Mouse (Mus musculus): ENCODE measurements around the gene Adra2c. TPM values are rescaled to one million over a fixed set of nuclear protein-coding genes. Genes with fewer than 3 reads are reported as not detected.

Gene Adra2c
- polyA plus RNA-seq (2015; fragmentation: Nextera tagmentation; extraction: Ambion mirVana), result 0.65 and 0.71 TPM in 2 replicates

DNA sequence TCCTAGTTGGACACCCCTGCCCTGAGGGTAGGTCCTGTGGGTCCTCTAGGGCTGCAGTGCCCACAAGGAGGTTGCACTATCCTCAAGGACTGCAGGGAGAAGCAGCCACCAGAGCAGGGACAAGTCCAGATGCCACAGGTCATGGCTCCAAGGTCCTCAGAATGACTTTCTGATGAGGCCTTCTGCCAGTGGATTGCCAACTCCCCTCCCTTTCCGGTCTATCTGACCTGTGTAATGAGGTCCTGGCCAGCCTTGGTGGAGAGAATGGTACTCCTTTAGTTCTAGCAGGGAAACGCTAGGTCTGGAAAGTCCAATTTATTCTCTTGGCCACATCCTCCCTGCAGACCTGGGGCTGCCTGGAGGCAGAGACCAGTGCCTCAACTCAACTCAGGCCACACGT, at the start of gene Adra2c:
TSS of gene Adra2c (plus strand) at position 301 of the 400 bp plus-strand sequence.
- peak within 1 kb of the TSS; percentile 47 for H3K9ac ChIP-seq (replicated peaks; ENCODE audit: low read depth, low read length)
- no peaks in the 10 kb centered on the region for H3K9me3 ChIP-seq (ENCODE audit: control insufficient read depth, low read length)
- no peaks in the 10 kb centered on the region for H3K36me3 ChIP-seq (ENCODE audit: control insufficient read depth, insufficient read depth)
- H3K4me1 ChIP-seq (replicated peaks; ENCODE audit: control insufficient read depth, insufficient read depth, low read length), result peaks cover 18% of the 10 kb centered on the region
- H3K27me3 ChIP-seq (replicated peaks; ENCODE audit: control insufficient read depth, insufficient read depth, low read length), result peaks cover 57% of the 10 kb centered on the region
- H3K4me2 ChIP-seq (ENCODE audit: low read length), result peak within 1 kb of the TSS; percentile 73
- ATAC-seq, result no peak
- H3K4me3 ChIP-seq (replicated peaks; ENCODE audit: low read length), result peak within 1 kb of the TSS; percentile 57
- WGBS, result 43% methylated on average over 3 of the region's 3 CpGs
- 0 out of 2 replicates have a peak within 1 kb of the TSS, but pooled peaks have one; percentile 11 for H3K27ac ChIP-seq (ENCODE audit: low read length)

GRCm38 (mm10) chr5:35233142-35233541, 45.0 kb upstream of the Adra2c start:
- no peak for ATAC-seq
- WGBS, result 76% methylated on average over 4 of the region's 4 CpGs
- Histone ChIP-seq H3K9ac (replicated peaks; ENCODE audit: low read depth, low read length) (no peak overlapping the region), H3K4me3 (replicated peaks; ENCODE audit: low read length) (no peak overlapping the region), H3K36me3 (ENCODE audit: control insufficient read depth, insufficient read depth) (no peaks in the 10 kb centered on the region), H3K9me3 (ENCODE audit: control insufficient read depth, low read length) (no peaks in the 10 kb centered on the region), H3K27ac (ENCODE audit: low read length) (no peak overlapping the region), H3K4me2 (ENCODE audit: low read length) (no peak overlapping the region), H3K4me1 (replicated peaks; ENCODE audit: control insufficient read depth, insufficient read depth, low read length) (no peaks in the 10 kb centered on the region), H3K27me3 (replicated peaks; ENCODE audit: control insufficient read depth, insufficient read depth, low read length) (no peaks in the 10 kb centered on the region)

DNA sequence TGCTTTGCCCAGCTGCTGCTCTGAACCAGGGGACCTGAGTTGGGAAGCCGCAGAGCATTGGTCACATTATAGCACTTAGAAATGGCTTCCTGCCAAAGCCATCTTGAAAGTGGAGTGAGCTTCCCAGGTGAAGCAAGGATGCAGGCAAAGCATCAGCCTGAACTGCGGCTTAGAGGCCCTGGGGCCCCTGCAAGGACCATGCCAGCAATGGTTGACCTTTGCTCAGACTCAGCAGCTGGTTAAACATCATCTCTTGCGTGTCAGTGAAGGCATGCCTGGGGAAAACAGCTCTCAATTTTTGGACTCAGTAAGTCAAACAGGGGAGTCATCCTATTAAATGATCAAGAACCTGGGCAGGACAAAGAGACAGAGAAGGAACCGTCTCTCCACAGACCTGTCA, 40.4 kb upstream of the Adra2c start:
- Histone ChIP-seq H3K4me1 (replicated peaks; ENCODE audit: control insufficient read depth, insufficient read depth, low read length) (no peaks in the 10 kb centered on the region), H3K36me3 (ENCODE audit: control insufficient read depth, insufficient read depth) (no peaks in the 10 kb centered on the region), H3K27ac (ENCODE audit: low read length) (no peak overlapping the region), H3K9me3 (ENCODE audit: control insufficient read depth, low read length) (peaks cover 3% of the 10 kb centered on the region; the same call in 1 of the 2 replicates), H3K9ac (replicated peaks; ENCODE audit: low read depth, low read length) (no peak overlapping the region), H3K4me2 (ENCODE audit: low read length) (no peak overlapping the region), H3K27me3 (replicated peaks; ENCODE audit: control insufficient read depth, insufficient read depth, low read length) (no peaks in the 10 kb centered on the region), H3K4me3 (replicated peaks; ENCODE audit: low read length) (no peak overlapping the region)
- no peak for ATAC-seq
- 82% methylated on average over 4 of the region's 4 CpGs for WGBS

DNA sequence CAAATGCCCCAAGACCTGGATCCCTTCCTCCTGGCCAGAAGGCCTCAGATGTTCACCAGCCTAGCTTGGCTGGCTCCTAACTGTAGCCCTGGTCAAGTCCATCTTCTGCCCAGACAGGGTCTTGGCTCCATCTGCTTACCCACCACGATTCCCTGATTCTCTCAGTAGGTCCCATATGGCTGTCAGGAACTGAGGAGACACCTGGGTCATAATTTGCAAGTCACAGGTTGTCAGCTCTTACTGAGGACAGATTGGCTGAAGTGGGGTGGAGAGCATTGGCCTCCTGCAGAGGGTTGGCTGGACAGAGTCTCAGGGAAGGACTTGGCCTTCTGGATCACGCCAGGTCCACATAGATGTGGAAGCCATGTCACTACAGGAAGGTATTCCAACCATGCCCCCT, 39.5 kb upstream of the Adra2c start:
- no peak for ATAC-seq
- no peaks in the 10 kb centered on the region for H3K36me3 ChIP-seq (ENCODE audit: control insufficient read depth, insufficient read depth)
- H3K27ac ChIP-seq (ENCODE audit: low read length), result no peak overlapping the region
- H3K4me2 ChIP-seq (ENCODE audit: low read length), result no peak overlapping the region
- H3K4me1 ChIP-seq (replicated peaks; ENCODE audit: control insufficient read depth, insufficient read depth, low read length), result no peaks in the 10 kb centered on the region
- 79% methylated on average over 2 of the region's 2 CpGs for WGBS
- H3K4me3 ChIP-seq (replicated peaks; ENCODE audit: low read length), result no peak overlapping the region
- H3K9ac ChIP-seq (replicated peaks; ENCODE audit: low read depth, low read length), result no peak overlapping the region
- H3K9me3 ChIP-seq (ENCODE audit: control insufficient read depth, low read length), result peaks cover 3% of the 10 kb centered on the region; the same call in 1 of the 2 replicates
- no peaks in the 10 kb centered on the region for H3K27me3 ChIP-seq (replicated peaks; ENCODE audit: control insufficient read depth, insufficient read depth, low read length)

- no peak for ATAC-seq
- WGBS, result 76% methylated on average over 3 of the region's 3 CpGs
Observed at GRCm38 (mm10) chr5:35241556-35241955, 36.6 kb upstream of the Adra2c start.

DNA sequence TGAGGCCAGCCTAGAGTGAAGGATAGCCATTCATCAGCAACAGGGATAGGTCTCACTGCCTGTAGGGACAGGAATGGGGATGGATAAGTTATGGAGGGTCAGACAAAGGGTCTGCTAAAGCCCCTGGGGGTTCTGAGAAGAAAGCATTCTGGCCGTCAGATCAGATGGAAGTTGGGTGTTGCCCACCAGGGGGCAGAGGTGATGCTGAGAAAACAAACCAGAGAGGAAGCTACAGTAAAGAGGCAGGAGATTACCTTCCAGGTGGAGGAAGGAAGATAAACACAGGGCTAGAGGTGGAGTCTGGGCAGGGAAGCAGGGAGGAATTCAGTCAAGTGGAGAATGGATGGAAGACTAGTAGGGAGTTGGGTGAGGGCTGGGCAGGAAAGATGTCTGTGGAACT, 33.9 kb upstream of the Adra2c start:
- 14% methylated on average over 1 of the region's 1 CpGs for WGBS
- ATAC-seq, result no peak

More at GRCm38 (mm10) chr5:35241556-35241955, 36.6 kb upstream of the Adra2c start:
- Histone ChIP-seq H3K4me3 (replicated peaks; ENCODE audit: low read length) (no peak overlapping the region), H3K4me1 (replicated peaks; ENCODE audit: control insufficient read depth, insufficient read depth, low read length) (peaks cover 8% of the 10 kb centered on the region), H3K9me3 (ENCODE audit: control insufficient read depth, low read length) (peaks cover 3% of the 10 kb centered on the region; the same call in 1 of the 2 replicates), H3K4me2 (ENCODE audit: low read length) (no peak overlapping the region), H3K36me3 (ENCODE audit: control insufficient read depth, insufficient read depth) (no peaks in the 10 kb centered on the region), H3K27ac (ENCODE audit: low read length) (no peak overlapping the region), H3K9ac (replicated peaks; ENCODE audit: low read depth, low read length) (no peak overlapping the region), H3K27me3 (replicated peaks; ENCODE audit: control insufficient read depth, insufficient read depth, low read length) (no peaks in the 10 kb centered on the region)

DNA sequence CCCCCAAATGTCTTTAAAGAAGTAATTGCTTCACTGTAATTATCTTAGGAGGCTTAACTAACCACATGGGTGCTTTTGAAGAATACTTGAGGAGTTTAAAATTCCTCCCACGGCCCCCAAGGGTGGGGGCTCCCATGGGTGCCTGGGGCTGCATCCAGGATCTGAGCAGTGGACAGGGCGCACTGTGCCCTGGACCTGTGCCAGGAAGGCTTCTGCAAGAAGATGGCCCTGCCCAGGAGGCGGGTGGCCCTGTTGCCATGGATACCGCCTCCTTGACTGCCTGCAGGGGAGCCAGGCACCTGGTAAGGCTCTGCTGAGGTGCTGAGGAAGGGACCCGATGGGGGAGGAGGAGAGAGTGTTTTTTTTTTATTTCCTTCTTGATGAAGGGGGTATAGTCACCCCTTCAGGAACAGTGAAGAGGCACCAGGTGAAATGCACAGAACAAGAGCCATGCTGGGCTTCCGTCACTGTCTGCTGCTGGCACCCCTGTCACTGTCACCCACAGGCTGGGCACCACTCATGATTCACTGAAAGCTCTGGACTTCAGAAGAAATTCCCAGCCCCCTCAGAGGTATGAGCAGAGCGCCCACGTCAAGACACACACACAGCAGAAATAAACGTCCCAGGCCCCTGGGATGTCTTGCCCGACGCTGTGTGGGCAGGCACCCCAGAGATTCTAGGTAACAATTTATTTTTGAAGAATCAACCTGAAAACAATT, 32.4 kb upstream of the Adra2c start:
- Histone ChIP-seq H3K4me2 (ENCODE audit: low read length) (no peak overlapping the region), H3K4me3 (replicated peaks; ENCODE audit: low read length) (no peak overlapping the region), H3K27ac (ENCODE audit: low read length) (no peak overlapping the region), H3K4me1 (replicated peaks; ENCODE audit: control insufficient read depth, insufficient read depth, low read length) (peaks cover 8% of the 10 kb centered on the region), H3K9ac (replicated peaks; ENCODE audit: low read depth, low read length) (no peak overlapping the region), H3K27me3 (replicated peaks; ENCODE audit: control insufficient read depth, insufficient read depth, low read length) (no peaks in the 10 kb centered on the region), H3K36me3 (ENCODE audit: control insufficient read depth, insufficient read depth) (no peaks in the 10 kb centered on the region), H3K9me3 (ENCODE audit: control insufficient read depth, low read length) (peaks cover 3% of the 10 kb centered on the region; the same call in 1 of the 2 replicates)
- ATAC-seq, result peak; percentile 52; the same call in 1 of the 2 replicates
- WGBS, result 47% methylated on average over 11 of the region's 11 CpGs

More for the DNA sequence above, 33.9 kb upstream of the Adra2c start:
- no peak overlapping the region for H3K4me3 ChIP-seq (replicated peaks; ENCODE audit: low read length)
- no peaks in the 10 kb centered on the region for H3K27me3 ChIP-seq (replicated peaks; ENCODE audit: control insufficient read depth, insufficient read depth, low read length)
- no peak overlapping the region for H3K9ac ChIP-seq (replicated peaks; ENCODE audit: low read depth, low read length)
- no peaks in the 10 kb centered on the region for H3K36me3 ChIP-seq (ENCODE audit: control insufficient read depth, insufficient read depth)
- H3K9me3 ChIP-seq (ENCODE audit: control insufficient read depth, low read length), result peaks cover 3% of the 10 kb centered on the region; the same call in 1 of the 2 replicates
- no peak overlapping the region for H3K4me2 ChIP-seq (ENCODE audit: low read length)
- no peak overlapping the region for H3K27ac ChIP-seq (ENCODE audit: low read length)
- peaks cover 8% of the 10 kb centered on the region for H3K4me1 ChIP-seq (replicated peaks; ENCODE audit: control insufficient read depth, insufficient read depth, low read length)

GRCm38 (mm10) chr5:35254964-35255716, 23.0 kb upstream of the Adra2c start:
- Histone ChIP-seq H3K4me1 (replicated peaks; ENCODE audit: control insufficient read depth, insufficient read depth, low read length) (peaks cover 4% of the 10 kb centered on the region), H3K4me3 (replicated peaks; ENCODE audit: low read length) (no peak overlapping the region), H3K9ac (replicated peaks; ENCODE audit: low read depth, low read length) (no peak overlapping the region), H3K4me2 (ENCODE audit: low read length) (no peak overlapping the region), H3K36me3 (ENCODE audit: control insufficient read depth, insufficient read depth) (no peaks in the 10 kb centered on the region), H3K27ac (ENCODE audit: low read length) (peak overlapping the region; percentile 46), H3K27me3 (replicated peaks; ENCODE audit: control insufficient read depth, insufficient read depth, low read length) (no peaks in the 10 kb centered on the region), H3K9me3 (ENCODE audit: control insufficient read depth, low read length) (no peaks in the 10 kb centered on the region)
- WGBS, result 40% methylated on average over 5 of the region's 5 CpGs
- ATAC-seq, result peak; percentile 62; the same call in 1 of the 2 replicates

DNA sequence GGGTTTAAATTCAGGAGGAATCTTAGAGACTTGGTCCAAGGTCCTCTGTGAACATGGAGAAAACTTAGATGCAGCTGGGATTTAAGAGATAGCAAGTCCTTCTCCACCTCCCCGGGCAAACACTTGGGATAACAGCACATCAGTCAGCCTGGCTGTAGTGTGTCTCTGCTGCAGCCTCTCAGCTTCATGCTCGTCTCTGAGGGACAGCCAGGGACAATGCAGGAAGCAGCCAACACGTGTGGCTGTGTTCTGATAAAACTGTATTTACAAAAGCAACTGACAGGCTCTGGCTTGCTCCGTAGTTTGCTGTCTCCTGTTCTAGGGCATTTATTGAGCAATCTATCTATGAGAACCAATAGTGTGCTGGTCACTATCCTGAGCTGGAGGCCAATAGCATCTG, 14.4 kb upstream of the Adra2c start:
- H3K4me2 ChIP-seq (ENCODE audit: low read length), result no peak overlapping the region
- 77% methylated on average over 4 of the region's 4 CpGs for WGBS

More for the DNA sequence above, 14.4 kb upstream of the Adra2c start:
- peaks cover 15% of the 10 kb centered on the region for H3K4me1 ChIP-seq (replicated peaks; ENCODE audit: control insufficient read depth, insufficient read depth, low read length)
- no peak overlapping the region for H3K27ac ChIP-seq (ENCODE audit: low read length)
- H3K36me3 ChIP-seq (ENCODE audit: control insufficient read depth, insufficient read depth), result no peaks in the 10 kb centered on the region
- H3K4me3 ChIP-seq (replicated peaks; ENCODE audit: low read length), result no peak overlapping the region
- no peak overlapping the region for H3K9ac ChIP-seq (replicated peaks; ENCODE audit: low read depth, low read length)
- H3K9me3 ChIP-seq (ENCODE audit: control insufficient read depth, low read length), result no peaks in the 10 kb centered on the region
- H3K27me3 ChIP-seq (replicated peaks; ENCODE audit: control insufficient read depth, insufficient read depth, low read length), result no peaks in the 10 kb centered on the region
- ATAC-seq, result no peak
